Mouse (Mus musculus) midbrain, postnatal 0 days (tissue): ENCODE measurements around the gene Tbx18. TPM values are rescaled to one million over a fixed set of nuclear protein-coding genes. Genes with fewer than 3 reads are reported as not detected.

Experiments
- ATAC-seq: fragments of 200-750 bp; cut with Nextera tagmentation; 2 replicates; pipeline ENCODE4 v1.8.0; 2017; ENCODE audit warnings: moderate number of reproducible peaks, mild to moderate bottlenecking, moderate TSS enrichment, moderate library complexity; ENCODE audit not compliant: low FRiP score
- DNase-seq: peaks from one replicate; pipeline ENCODE4 v3.0.0-alpha.2; 2015; ENCODE audit warnings: low spot score
- H3K27ac ChIP-seq: fragments of 300-500 bp; sonication (generic); 2 replicates; pipeline ENCODE4 v1.5.1; 2014; ENCODE audit warnings: low read depth, mild to moderate bottlenecking, low read length, mixed read lengths
- H3K27me3 ChIP-seq: fragments of 300-500 bp; sonication (generic); 2 replicates; pipeline ENCODE4 v1.6.1; 2014; ENCODE audit warnings: low read length, control low read depth, mixed read lengths; ENCODE audit not compliant: insufficient read depth
- H3K36me3 ChIP-seq: fragments of 300-500 bp; sonication (generic); 2 replicates; pipeline ENCODE4 v1.6.1; 2014; ENCODE audit warnings: low read length, control low read depth, mixed read lengths; ENCODE audit not compliant: insufficient read depth
- H3K4me1 ChIP-seq: fragments of 300-500 bp; sonication (generic); 2 replicates; pipeline ENCODE4 v1.6.1; 2014; ENCODE audit warnings: mild to moderate bottlenecking, control low read depth, antibody characterized with exemption, low read length, mixed read lengths; ENCODE audit not compliant: insufficient read depth
- H3K4me2 ChIP-seq: fragments of 300-500 bp; sonication (generic); 2 replicates; pipeline ENCODE4 v1.6.1; 2014; ENCODE audit warnings: low read depth, mild to moderate bottlenecking, low read length, mixed read lengths; ENCODE audit not compliant: poor library complexity, severe bottlenecking
- H3K4me3 ChIP-seq: fragments of 300-500 bp; sonication (generic); 2 replicates; pipeline ENCODE4 v1.5.1; 2014; ENCODE audit warnings: low read depth, mild to moderate bottlenecking, low read length, moderate library complexity
- H3K9ac ChIP-seq: fragments of 300-500 bp; sonication (generic); replicated peaks from 2 replicates; pipeline ENCODE4 v1.6.1; 2014; ENCODE audit warnings: mild to moderate bottlenecking, low read length, moderate library complexity, mixed read lengths; ENCODE audit not compliant: poor library complexity, severe bottlenecking
- H3K9me3 ChIP-seq: fragments of 300-500 bp; sonication (generic); 2 replicates; pipeline ENCODE4 v1.6.1; 2016; ENCODE audit warnings: low read length, control low read depth
- CTCF ChIP-seq: IDR thresholded peaks from 2 replicates; pipeline ENCODE4 v1.5.1; 2016; ENCODE audit warnings: antibody characterized with exemption, mild to moderate bottlenecking
- WGBS: fragments of 180-500 bp; shearing (Covaris S2); extraction: QIAGEN DNeasy Blood & Tissue Kit; methylation state at CpG from one replicate; pipeline ENCODE4 v1.1.7; 2014; 5-methylcytosine and 5-hydroxymethylcytosine counted together
- polyA plus RNA-seq: library from polyadenylated mRNA; unstranded; fragments of >200 nt; fragmentation: Nextera tagmentation; extraction: Ambion mirVana; gene quantifications from 2 replicates; pipeline ENCODE4 v1.2.1, GENCODE M21; 2015
- total RNA-seq: library from RNA; depleted of rRNA; stranded (reverse); fragments of >200 nt; gene quantifications from 2 replicates; pipeline ENCODE4 v1.2.3, GENCODE M21; 2014

Gene Tbx18
- total and polyA plus RNA-seq, 2 experiments from 2014 or later = 1.8 to 5.4 TPM

DNA sequence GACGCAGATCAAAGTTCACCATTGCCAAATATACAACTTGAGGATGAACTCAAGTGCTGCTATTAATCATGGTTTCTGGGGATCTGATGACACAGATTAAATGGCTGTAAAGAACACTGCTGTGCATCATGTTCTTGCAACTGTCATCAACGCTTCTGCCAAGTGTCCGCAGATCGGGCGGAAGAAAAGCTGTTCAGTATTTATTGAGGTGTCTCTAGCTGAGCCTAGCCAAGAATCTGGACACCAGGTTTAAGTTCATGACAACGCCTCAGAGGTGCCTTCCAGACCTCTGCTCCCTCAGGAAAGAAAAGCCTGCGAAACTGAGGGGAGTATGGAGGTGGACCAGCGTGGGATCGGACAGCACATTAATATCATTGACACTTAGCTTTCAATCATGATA, 44.1 kb downstream of the Tbx18 start:
- DNase-seq = peak; percentile 16
- Histone ChIP-seq H3K4me1 (no peaks in the 10 kb centered on the region), H3K4me3 (no peak overlapping the region), H3K4me2 (no peak overlapping the region), H3K27ac (no peak overlapping the region), H3K36me3 (no peaks in the 10 kb centered on the region), H3K27me3 (no peaks in the 10 kb centered on the region), H3K9ac (no peak overlapping the region), H3K9me3 (no peaks in the 10 kb centered on the region)
- TF ChIP-seq CTCF = no peak
- ATAC-seq = no peak
- WGBS = 93% methylated on average over 9 of the region's 9 CpGs

GRCm38 (mm10) chr9:87682247-87682646, 48.8 kb downstream of the Tbx18 start:
- no peaks in the 10 kb centered on the region for H3K9me3 ChIP-seq
- ATAC-seq = no peak
- no peak for TF ChIP-seq CTCF
- no peak overlapping the region for H3K9ac ChIP-seq
- WGBS = 64% methylated on average over 11 of the region's 11 CpGs
- no peak overlapping the region for H3K4me3 ChIP-seq
- H3K27ac ChIP-seq = no peak overlapping the region
- H3K27me3 ChIP-seq = no peaks in the 10 kb centered on the region
- H3K4me2 ChIP-seq = no peak overlapping the region
- DNase-seq = no peak
- H3K4me1 ChIP-seq = no peaks in the 10 kb centered on the region
- H3K36me3 ChIP-seq = no peaks in the 10 kb centered on the region
